Mouse (Mus musculus) kidney, postnatal 0 days (tissue): ENCODE measurements at regions not wholly inside any gene's neighbourhood (a gene's known extent, or its start where the extent isn't known, plus 50 kb on each side); places are given as distances from the start of the nearest gene placed in this dataset.
A peak's percentile ranks its signal among the peaks of the same experiment; 100 is the strongest.

Experiments
- ATAC-seq: fragments of 200-750 bp; cut with Nextera tagmentation; replicated peaks from 2 replicates; pipeline ENCODE4 v1.8.0; 2017; ENCODE audit warnings: low read depth, moderate number of reproducible peaks, moderate TSS enrichment, moderate library complexity; ENCODE audit not compliant: low FRiP score
- DNase-seq: peaks from one replicate; pipeline ENCODE4 v3.0.0-alpha.2; 2016; ENCODE audit warnings: low spot score
- H3K27ac ChIP-seq: fragments of 300-500 bp; sonication (generic); 2 replicates; pipeline ENCODE4 v1.5.1; 2014; ENCODE audit warnings: mild to moderate bottlenecking
- H3K27me3 ChIP-seq: fragments of 300-500 bp; sonication (generic); 2 replicates; pipeline ENCODE4 v1.6.1; 2014; ENCODE audit warnings: low read length, mixed read lengths; ENCODE audit not compliant: insufficient read depth
- H3K36me3 ChIP-seq: fragments of 300-500 bp; sonication (generic); 2 replicates; pipeline ENCODE4 v1.6.1; 2014; ENCODE audit warnings: low read length, mixed read lengths; ENCODE audit not compliant: insufficient read depth
- H3K4me1 ChIP-seq: fragments of 300-500 bp; sonication (generic); replicated peaks from 2 replicates; pipeline ENCODE4 v1.6.1; 2014; ENCODE audit warnings: antibody characterized with exemption, low read length, mixed read lengths; ENCODE audit not compliant: insufficient read depth
- H3K4me2 ChIP-seq: fragments of 300-500 bp; sonication (generic); 2 replicates; pipeline ENCODE4 v1.6.1; 2014; ENCODE audit warnings: mild to moderate bottlenecking, low read length, moderate library complexity, mixed read lengths
- H3K4me3 ChIP-seq: fragments of 300-500 bp; sonication (generic); replicated peaks from 2 replicates; pipeline ENCODE4 v1.5.1; 2014; ENCODE audit warnings: low read depth, low read length
- H3K9ac ChIP-seq: fragments of 300-500 bp; sonication (generic); 2 replicates; pipeline ENCODE4 v1.6.1; 2014; ENCODE audit warnings: low read depth, low read length
- H3K9me3 ChIP-seq: fragments of 300-500 bp; sonication (generic); replicated peaks from 2 replicates; pipeline ENCODE4 v1.6.1; 2016; ENCODE audit warnings: low read length, inconsistent platforms, mixed read lengths
- CTCF ChIP-seq: IDR thresholded peaks from 2 replicates; pipeline ENCODE4 v1.5.1; 2016; ENCODE audit warnings: antibody characterized with exemption, low read depth, mild to moderate bottlenecking, moderate library complexity
- WGBS: fragments of 180-500 bp; shearing (Covaris S2); extraction: QIAGEN DNeasy Blood & Tissue Kit; methylation state at CpG from one replicate; pipeline ENCODE4 v1.1.7; 2014; 5-methylcytosine and 5-hydroxymethylcytosine counted together

DNA sequence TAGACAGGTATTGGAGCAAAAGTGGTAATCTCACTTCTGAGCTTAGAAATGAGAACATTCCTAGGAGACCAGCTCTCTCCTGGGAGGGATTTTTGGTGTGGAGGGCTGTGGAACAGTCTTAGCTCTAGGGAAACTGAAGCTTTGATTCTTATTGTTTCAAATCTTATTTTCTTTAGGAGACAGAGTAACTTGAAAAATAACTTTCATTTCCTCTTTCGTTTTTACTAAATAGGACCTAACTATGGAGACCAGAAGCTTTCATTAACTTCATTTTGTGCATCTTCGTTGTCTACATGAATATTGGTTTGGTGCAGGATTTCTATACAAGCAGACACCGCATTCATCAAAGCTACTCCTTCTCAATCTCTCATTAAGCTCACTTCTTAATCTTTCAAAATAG lies 1010.5 kb upstream of the Msl3l2 start:
- Histone ChIP-seq H3K36me3 (no peaks in the 10 kb centered on the region), H3K4me2 (no peak overlapping the region), H3K9me3 (no peaks in the 10 kb centered on the region), H3K27me3 (no peaks in the 10 kb centered on the region), H3K9ac (no peak overlapping the region), H3K4me3 (no peak overlapping the region), H3K4me1 (no peaks in the 10 kb centered on the region), H3K27ac (no peak overlapping the region)
- DNase-seq: no peak
- WGBS: 84% methylated on average over 3 of the region's 3 CpGs
- no peak for TF ChIP-seq CTCF
- no peak for ATAC-seq

GRCm38 (mm10) chr10:55097225-55097624 lies 1009.5 kb upstream of the Msl3l2 start:
- H3K27me3 ChIP-seq: no peaks in the 10 kb centered on the region
- no peak overlapping the region for H3K4me3 ChIP-seq
- no peak overlapping the region for H3K27ac ChIP-seq
- no peak overlapping the region for H3K4me2 ChIP-seq
- no peak overlapping the region for H3K9ac ChIP-seq
- no peaks in the 10 kb centered on the region for H3K9me3 ChIP-seq
- H3K36me3 ChIP-seq: no peaks in the 10 kb centered on the region
- no peak for TF ChIP-seq CTCF
- WGBS: 88% methylated on average over 5 of the region's 5 CpGs
- no peak for ATAC-seq
- no peaks in the 10 kb centered on the region for H3K4me1 ChIP-seq
- no peak for DNase-seq

- H3K9ac ChIP-seq: no peak overlapping the region
- ATAC-seq: no peak
- TF ChIP-seq CTCF: no peak
Measured at GRCm38 (mm10) chr10:55098278-55098677, 1008.4 kb upstream of the Msl3l2 start.

GRCm38 (mm10) chr10:55112217-55112616 lies 994.5 kb upstream of the Msl3l2 start:
- Histone ChIP-seq H3K36me3 (no peaks in the 10 kb centered on the region), H3K4me3 (no peak overlapping the region), H3K4me1 (no peaks in the 10 kb centered on the region), H3K27me3 (no peaks in the 10 kb centered on the region), H3K27ac (no peak overlapping the region), H3K9me3 (no peaks in the 10 kb centered on the region), H3K9ac (no peak overlapping the region), H3K4me2 (no peak overlapping the region)
- no peak for ATAC-seq
- DNase-seq: no peak
- WGBS: 81% methylated on average over 2 of the region's 2 CpGs
- no peak for TF ChIP-seq CTCF

More at GRCm38 (mm10) chr10:55098278-55098677, 1008.4 kb upstream of the Msl3l2 start:
- Histone ChIP-seq H3K27me3 (no peaks in the 10 kb centered on the region), H3K36me3 (no peaks in the 10 kb centered on the region), H3K4me1 (no peaks in the 10 kb centered on the region), H3K9me3 (no peaks in the 10 kb centered on the region), H3K4me2 (no peak overlapping the region), H3K27ac (no peak overlapping the region), H3K4me3 (no peak overlapping the region)
- no peak for DNase-seq

DNA sequence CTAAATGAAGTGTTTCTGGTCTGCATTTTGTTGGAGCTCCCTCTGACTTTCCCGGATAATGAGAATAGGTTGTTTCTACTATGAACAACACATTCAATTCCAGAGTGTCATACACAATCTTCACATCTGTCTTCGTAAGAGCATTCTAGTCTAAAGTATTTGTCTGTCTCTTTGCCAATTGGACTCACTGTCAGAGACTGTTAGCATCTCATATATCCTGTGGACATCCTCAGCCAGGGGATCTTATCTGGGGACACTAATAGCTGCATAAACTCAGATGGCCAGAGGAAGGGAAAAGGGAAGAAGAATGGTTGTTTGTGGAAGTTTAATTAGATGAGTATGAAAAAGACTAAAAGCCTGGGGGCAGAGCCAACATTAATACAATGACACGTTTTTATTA lies 958.5 kb upstream of the Msl3l2 start:
- ATAC-seq (no peak), DNase-seq (peak; percentile 4)
- Histone ChIP-seq H3K9me3 (no peaks in the 10 kb centered on the region), H3K4me3 (no peak overlapping the region), H3K27ac (no peak overlapping the region), H3K4me2 (no peak overlapping the region), H3K27me3 (no peaks in the 10 kb centered on the region), H3K9ac (no peak overlapping the region), H3K4me1 (no peaks in the 10 kb centered on the region), H3K36me3 (no peaks in the 10 kb centered on the region)
- no peak for TF ChIP-seq CTCF
- 64% methylated on average over 3 of the region's 3 CpGs for WGBS

- TF ChIP-seq CTCF: no peak
Measured at GRCm38 (mm10) chr10:55192176-55192575, 914.5 kb upstream of the Msl3l2 start.

DNA sequence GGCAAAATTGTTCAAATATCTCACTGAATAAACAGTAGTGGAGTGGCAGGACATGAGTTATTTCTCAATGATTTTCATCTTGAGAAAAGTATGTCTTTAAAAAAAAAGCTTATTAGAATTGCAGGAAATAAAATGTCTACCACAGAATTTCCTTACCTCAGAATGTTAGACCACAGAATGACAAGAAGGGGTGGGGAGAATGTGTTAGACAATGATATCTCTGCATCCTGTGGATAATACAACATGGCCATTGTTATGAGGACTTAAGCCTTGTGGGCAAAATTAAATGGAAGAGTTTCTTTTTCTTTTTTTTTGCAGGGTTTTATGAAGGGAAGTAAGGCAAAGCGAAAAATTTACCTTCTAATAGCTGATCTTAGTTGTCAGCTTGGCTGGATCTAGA lies 912.6 kb upstream of the Msl3l2 start:
- 39% methylated on average over 1 of the region's 1 CpGs for WGBS
- no peaks in the 10 kb centered on the region for H3K27me3 ChIP-seq
- no peaks in the 10 kb centered on the region for H3K4me1 ChIP-seq
- H3K36me3 ChIP-seq: no peaks in the 10 kb centered on the region
- no peak overlapping the region for H3K4me2 ChIP-seq
- no peak overlapping the region for H3K4me3 ChIP-seq
- H3K27ac ChIP-seq: no peak overlapping the region
- no peaks in the 10 kb centered on the region for H3K9me3 ChIP-seq
- no peak for TF ChIP-seq CTCF
- no peak for DNase-seq
- ATAC-seq: no peak
- H3K9ac ChIP-seq: no peak overlapping the region

More at GRCm38 (mm10) chr10:55192176-55192575, 914.5 kb upstream of the Msl3l2 start:
- Histone ChIP-seq H3K27me3 (no peaks in the 10 kb centered on the region), H3K9me3 (no peaks in the 10 kb centered on the region), H3K27ac (no peak overlapping the region), H3K4me3 (no peak overlapping the region), H3K4me2 (no peak overlapping the region), H3K4me1 (no peaks in the 10 kb centered on the region), H3K36me3 (no peaks in the 10 kb centered on the region), H3K9ac (no peak overlapping the region)
- ATAC-seq (no peak), DNase-seq (no peak)
